Mouse (Mus musculus): ENCODE data around the gene 1700020A23Rik.

- TF ChIP-seq POLR2A (IDR thresholded peaks at IDR 0.05; ENCODE audit: low read depth, low read length) (no peak), CTCF (IDR thresholded peaks at IDR 0.05; ENCODE audit: extremely low read depth, insufficient read length, insufficient replicate concordance, low read depth, low read length) (no peak)
These were observed 9.4 kb upstream of the 1700020A23Rik start for GRCm38 (mm10) chr2:130395696-130396095.
